Mouse (Mus musculus) heart, adult 9 months (tissue): ENCODE data around the gene Ctsw.

ENCODE experiments used
- DNase-seq, 2 experiments: peaks; one replicate each; pipeline ENCODE4 v3.0.0; 2022; ENCODE audit warnings: low spot score in 2 of 2

Ctsw gene

DNA sequence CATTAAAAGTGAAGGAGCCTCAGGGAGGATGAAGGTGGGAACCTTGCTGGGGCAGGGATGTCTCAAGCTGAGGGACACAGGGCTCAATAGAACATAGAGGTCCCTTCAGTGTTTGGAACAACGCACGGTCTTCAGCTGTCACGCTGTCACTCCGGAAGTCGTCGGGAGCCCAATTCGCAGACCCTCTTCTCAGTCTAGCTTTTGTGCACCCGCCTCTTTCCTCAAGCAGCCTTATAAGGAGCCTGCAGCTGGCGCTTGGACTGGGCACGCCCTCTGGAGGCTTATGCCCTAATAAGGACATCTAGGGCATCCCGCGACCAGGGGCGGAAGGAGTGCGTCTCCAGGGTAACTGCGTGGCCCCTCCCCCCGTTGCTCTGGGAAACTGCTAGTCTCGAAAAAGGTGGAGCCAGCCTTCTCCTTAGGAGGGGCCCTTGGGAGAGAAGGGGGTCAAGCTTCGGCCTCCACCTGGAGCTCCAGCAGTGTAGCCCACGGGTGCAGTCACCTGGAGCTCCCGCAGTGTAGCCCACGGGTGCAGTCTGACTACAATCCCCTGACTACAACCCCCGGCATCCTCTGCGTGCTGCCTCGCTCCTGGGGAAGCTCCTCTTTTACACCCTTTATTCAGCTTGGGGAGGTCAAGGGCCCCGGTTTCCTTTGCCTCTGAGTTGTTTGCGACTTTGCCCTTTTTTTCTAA is 20.7 kb upstream of the Ctsw start:
- DNase-seq, result peak; percentile 98

DNA sequence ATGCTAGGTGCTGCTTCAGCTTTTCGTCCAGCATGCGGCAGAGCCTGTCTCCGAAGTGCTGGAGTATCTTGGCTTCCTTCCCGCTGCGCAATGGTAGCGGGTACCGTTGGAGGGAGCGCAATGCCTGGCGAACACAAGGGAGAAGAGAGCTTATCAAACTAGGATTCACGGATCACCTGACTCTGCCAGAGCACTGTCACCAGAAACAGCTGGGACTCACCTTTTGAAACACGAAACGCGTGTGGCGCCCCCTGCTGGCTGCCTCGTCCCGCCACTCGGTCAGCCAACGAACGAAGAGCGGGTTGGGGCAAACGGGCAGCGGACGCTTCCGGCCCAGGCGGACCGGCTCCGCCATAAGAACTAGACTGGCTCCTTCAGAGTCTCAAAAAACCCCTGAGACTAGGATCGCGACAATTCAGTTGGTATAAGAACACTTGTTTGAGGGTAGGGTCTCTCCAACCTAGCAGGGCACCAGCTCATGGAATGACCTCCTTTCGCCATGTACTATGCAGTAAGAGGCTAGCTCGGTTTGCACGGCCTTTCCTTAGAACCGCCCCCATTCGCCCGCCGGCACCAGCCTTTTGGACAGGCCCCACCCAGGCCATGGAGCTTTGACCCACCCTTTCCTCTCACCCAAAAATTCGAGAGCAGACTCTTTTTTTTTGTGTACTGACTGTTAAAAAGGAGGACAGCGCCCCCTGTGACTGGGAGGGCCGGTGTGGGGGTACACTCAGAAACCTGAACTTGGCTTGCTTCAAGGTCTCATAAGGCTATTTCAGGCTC is 19.7 kb upstream of the Ctsw start, which contains the start of gene Mus81:
Gene Mus81, minus strand, starts transcription at position 635 of the 783 bp plus-strand sequence.
- peak; percentile 97 to 98 for DNase-seq

DNA sequence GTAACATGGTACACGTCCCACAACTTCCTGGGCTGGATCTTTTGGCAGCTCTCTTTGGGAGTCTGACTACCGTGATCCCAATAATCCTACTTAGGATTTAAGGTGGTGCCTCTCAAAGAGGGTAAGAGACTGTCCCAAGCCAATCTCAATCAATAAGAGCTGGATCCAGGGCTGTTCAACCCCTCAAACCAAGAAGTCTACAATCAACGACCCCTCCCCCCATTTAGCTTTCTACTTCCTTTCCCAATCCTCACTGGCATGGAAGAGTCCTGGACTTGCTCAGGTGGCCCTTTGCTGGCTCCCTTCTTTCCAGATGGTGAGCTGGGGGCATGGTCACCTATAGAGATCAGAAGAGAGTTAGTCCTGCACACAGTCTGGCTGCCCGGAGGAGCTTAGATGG is 18.5 kb upstream of the Ctsw start:
- no peak for DNase-seq

- no peak for DNase-seq
Observed at GRCm38 (mm10) chr19:5486286-5486685, 18.0 kb upstream of the Ctsw start.

DNA sequence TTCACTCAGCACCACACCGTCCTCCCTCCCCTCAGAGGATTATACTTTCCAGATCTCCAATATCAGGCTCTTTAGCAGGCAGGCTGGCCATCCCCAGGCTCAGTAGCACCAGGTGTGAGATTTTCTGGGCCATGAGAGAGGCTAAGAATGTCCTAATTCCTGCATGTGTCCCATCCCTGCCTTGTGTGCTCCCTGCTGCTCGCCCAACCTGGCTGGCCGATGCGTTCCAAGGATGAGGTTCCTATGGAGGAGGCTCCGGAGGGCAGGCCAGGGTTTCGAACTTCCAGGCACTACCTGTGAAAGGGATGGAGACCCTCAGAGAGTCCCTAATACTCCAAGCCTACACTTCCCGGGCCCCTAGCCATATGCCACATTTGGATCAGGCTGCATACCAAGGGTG is 17.5 kb upstream of the Ctsw start:
- no peak for DNase-seq

DNA sequence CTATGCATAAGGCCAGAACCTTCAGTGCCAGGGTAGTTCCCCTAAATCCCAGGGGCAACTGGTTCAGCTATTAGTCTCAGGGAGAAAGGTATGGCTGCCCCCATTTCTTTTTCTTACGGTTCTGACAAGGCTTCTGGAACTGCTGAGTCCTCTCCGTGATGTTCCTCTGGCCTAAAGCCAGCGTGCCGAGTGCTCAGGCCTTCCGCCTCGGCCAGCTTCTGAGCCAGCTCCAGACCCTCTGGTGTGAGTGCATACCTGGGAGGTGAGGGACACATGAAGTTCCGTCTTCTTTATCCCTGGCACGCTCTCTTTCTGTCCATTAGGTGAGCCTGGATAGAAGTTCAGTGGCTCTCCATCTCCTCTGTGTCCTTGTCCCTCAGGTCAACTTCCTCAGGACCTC is 17.1 kb upstream of the Ctsw start:
- no peak for DNase-seq

DNA sequence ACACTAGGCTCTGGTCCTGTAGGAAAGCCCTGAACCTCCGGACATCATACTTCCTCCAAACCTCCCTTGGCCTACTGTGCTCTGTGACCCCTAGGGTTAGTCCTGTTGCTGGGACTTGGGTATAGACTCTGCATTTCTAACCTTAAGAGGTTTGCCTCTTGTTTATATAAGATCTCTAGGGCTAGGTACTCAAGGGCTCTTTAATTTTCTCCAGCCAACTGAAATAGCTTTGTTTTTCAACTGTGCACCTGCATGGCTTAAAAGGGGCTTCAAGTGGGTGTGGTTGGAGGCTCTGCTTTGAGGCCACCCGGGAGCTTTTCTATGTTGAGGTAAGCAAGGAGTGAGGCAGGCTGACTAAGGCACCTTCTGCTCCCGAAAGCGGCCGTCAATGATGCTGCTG is 16.2 kb upstream of the Ctsw start:
- DNase-seq, result no peak

GRCm38 (mm10) chr19:5483386-5484359 is 15.4 kb upstream of the Ctsw start:
- no peak for DNase-seq

DNA sequence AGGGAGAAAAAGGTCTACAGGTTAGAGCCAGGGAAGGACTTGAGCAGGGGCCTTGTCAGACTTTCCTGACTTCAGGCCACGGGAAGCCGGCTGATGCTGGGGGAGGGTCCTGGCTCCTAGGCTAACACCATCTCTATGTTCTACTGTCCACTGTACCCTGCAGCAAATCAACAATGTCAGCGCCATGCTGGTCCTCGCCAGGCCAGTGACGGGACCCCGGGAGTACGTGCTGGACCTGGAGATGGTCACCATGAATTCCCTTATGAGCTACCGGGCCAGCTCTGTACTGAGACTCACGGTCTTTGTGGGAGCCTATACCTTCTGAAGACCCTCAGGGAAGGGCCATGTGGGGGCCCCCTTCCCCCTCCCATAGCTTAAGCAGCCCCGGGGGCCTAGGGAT is 13.1 kb upstream of the Ctsw start:
- no peak for DNase-seq

- DNase-seq, result no peak
Observed at GRCm38 (mm10) chr19:5480016-5480415, 11.7 kb upstream of the Ctsw start.

- no peak for DNase-seq
Observed at GRCm38 (mm10) chr19:5477668-5478300, 9.5 kb upstream of the Ctsw start.

DNA sequence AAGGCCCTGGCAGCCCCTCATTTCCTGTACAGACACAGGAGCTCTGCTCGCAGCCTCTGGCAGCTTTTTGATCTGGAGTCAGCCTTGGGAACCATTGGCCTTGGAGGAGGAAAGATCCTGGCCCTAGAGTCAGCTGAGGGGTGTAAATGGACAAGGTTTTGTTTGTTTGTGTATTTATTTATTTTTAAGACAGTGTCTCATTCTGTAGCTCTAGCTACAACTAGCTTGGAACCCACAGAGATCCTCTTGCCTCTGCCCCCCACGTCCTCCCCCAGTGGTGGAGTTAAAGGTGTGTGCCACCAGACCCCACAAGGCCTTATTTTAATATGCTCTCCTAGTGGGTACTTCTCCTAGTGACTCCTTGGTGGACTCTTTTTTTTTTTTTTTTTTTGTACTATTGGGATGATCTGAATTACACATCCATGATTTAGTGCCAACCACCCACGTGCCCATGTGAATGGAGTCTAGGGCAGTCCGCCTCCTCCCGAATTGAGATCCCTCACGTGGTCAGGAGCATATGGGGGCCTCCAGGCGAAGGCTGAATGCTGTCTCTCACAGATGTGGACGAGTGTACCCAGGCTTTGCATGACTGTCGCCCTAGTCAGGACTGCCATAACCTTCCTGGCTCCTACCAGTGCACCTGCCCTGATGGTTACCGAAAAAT is 8.8 kb upstream of the Ctsw start:
- no peak for DNase-seq

DNA sequence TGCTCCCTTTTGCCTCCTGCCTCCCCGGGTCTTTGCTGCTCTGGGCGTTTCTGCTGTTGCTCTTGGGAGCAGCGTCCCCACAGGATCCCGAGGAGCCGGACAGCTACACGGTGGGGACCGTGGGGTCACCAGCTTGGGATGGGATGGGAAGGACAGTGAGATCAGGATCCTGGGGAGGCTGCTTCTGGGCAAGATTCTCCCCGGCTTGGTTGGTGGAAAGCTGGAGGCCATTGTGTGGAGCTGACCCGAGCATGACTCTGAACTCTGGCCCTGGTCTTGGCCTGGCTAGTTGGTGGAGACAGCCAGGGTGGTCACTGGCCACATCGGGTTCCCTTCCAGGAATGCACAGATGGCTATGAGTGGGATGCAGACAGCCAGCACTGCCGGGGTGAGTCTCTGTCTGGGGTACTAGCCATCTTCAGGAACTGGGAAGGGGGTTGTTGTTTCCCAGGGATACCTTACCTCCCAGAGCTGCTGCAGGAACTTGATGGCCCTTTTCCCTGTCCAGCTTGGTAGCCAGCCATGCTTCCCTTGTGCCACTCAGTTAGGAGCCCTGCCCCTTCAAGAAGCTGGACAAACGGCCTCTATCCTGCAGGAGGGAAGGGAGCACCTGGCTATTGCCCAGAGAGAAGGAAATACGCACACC is 6.9 kb upstream of the Ctsw start:
- DNase-seq, result no peak

GRCm38 (mm10) chr19:5474281-5475068 is 6.2 kb upstream of the Ctsw start:
- peak in 1 of 2 experiments; percentile 37 for DNase-seq

DNA sequence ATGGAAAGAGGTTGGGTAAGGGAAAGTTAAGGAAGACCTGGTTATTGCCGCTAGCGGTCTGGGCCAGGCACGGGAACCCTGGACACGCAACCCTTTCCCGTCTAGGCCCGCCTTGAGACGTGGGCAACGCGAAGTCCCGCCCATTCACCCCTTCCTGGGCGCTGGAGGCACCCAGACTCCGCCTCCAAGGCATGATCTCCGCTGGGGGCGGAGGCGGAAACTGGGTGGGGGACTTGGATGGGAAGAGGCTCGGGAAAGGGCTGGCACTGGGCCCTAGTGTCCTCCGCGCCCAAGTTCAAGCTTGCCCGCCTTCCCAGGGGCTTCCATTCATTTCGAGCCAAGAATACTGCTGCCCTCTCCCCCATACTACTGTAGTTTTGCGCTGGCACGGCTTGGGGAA is 5.4 kb upstream of the Ctsw start, which contains the start of gene Efemp2:
Gene Efemp2, plus strand, starts transcription at position 235 of the 400 bp plus-strand sequence.
- DNase-seq, result peak; percentile 83 to 89

DNA sequence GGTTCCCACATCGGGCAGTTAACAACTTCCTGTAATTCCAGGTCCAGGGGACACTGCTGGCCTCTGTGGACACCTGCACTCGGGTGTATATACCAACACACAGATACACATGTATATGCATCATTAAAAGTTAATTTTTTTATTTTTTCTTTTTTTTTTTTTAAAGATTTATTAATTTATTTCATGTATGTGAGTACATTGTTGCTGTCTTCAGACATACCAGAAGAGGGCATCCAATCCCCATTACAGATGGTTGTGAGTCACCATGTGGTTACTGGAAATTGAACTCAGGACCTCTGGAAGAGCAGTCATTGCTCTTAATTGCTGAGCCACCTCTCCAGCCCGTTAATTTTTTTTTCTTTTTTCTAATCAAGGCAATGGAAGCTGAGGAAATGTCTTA is 4.5 kb upstream of the Ctsw start:
- no peak for DNase-seq

DNA sequence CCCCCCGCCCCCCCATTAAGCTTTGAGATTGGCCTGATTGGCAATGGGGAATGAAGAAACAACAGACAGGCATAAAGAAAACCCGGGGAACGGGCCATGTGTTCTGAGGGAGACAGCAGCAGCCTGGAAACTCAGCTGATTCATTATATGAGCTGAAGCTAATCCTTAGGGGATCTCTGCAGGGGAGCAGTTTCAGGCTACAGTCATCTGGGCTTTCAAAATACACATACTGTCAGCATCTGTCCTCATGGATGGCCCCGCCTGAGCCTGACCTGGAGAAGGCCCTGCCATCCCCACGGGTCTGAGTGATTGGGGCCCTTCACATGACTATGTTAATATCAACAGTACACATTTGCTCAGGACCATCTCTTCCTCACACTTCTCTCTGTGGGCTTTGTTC is 3.5 kb upstream of the Ctsw start:
- no peak for DNase-seq

DNA sequence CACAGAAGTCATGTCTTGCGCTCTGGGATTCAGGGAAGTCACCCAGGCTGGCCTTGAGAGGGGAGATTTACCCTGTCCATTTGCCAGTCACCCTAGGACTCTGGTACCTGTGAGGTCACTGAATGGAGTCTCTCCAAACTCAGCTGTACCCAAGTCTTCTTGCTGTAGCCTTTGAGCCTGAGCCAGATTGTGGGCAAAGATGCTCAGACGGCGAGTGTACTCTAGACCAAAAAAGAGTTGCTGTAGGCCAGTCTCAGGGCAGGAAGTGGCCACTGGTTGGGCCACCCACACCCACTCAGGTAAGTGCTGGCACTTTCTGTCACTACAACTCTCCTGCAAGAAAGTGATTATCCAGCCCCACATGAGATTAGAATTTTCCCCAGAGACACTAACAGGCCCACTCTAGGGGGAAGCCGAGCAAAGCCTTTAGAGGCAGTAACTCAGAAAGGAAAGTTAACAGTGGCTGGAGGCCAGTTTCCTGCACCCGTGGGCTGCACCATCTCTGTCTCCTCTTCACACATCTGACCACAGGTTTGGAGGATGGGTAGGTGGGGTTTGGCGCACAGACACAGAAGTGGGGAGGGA is 1.3 kb downstream of the Ctsw start:
- no peak for DNase-seq

DNA sequence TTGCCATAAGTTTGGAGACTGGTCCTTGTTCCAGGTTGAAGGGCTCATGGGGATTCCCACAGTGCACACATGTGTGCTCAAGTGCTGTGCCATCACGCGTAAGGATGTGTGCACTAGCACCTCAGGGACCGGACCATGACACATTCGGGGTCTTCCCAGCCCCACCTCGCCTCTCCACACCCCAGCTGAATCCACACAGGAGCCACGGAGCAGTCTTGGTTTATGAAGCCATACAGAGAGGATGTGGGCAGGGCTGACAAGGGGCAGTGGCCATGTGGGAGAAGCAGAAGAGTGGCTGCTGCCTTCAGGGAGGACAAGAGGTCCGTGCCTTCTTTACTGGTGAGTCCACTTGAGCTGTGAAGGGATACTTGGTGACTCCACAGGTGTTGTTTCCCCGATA is 3.3 kb downstream of the Ctsw start:
- no peak for DNase-seq
